Mouse (Mus musculus): ENCODE data around the gene Tnfsf10.

GRCm38 (mm10) chr3:27330706-27331105 is 13.9 kb downstream of the Tnfsf10 start:
- no peak for TF ChIP-seq POLR2A (IDR thresholded peaks at IDR 0.05; ENCODE audit: low read depth, low read length)
- no peak for TF ChIP-seq CTCF (IDR thresholded peaks at IDR 0.05; ENCODE audit: extremely low read depth, insufficient read depth, insufficient read length, insufficient replicate concordance)
